Mouse (Mus musculus) heart, embryonic 11.5 days (tissue): ENCODE results near the gene Cables2. TPM values are rescaled to one million over a fixed set of nuclear protein-coding genes. Genes with fewer than 3 reads are reported as not detected.

ENCODE experiments used
- ATAC-seq: fragments of 200-750 bp; cut with Nextera tagmentation; replicated peaks from 2 replicates; pipeline ENCODE4 v1.8.0; 2017; ENCODE audit warnings: moderate library complexity; ENCODE audit not compliant: insufficient number of reproducible peaks, low FRiP score, low TSS enrichment
- H3K27ac ChIP-seq: fragments of 300-500 bp; sonication (generic); 2 replicates; pipeline ENCODE4 v1.5.1; 2014; ENCODE audit warnings: mild to moderate bottlenecking, low read depth, low read length
- H3K27me3 ChIP-seq: fragments of 300-500 bp; sonication (generic); 2 replicates; pipeline ENCODE4 v1.6.1; 2014; ENCODE audit warnings: mild to moderate bottlenecking, low read length, mixed read lengths; ENCODE audit not compliant: control insufficient read depth, insufficient read depth
- H3K36me3 ChIP-seq: fragments of 300-500 bp; sonication (generic); 2 replicates; pipeline ENCODE4 v1.6.1; 2014; ENCODE audit warnings: mild to moderate bottlenecking, low read length, moderate library complexity, mixed read lengths; ENCODE audit not compliant: control insufficient read depth, insufficient read depth
- H3K4me1 ChIP-seq: fragments of 300-500 bp; sonication (generic); 2 replicates; pipeline ENCODE4 v1.6.1; 2014; ENCODE audit warnings: low read length; ENCODE audit not compliant: control insufficient read depth, insufficient read depth
- H3K4me2 ChIP-seq: fragments of 300-500 bp; sonication (generic); 2 replicates; pipeline ENCODE4 v1.6.1; 2014; ENCODE audit warnings: mild to moderate bottlenecking, moderate library complexity
- H3K4me3 ChIP-seq: fragments of 300-500 bp; sonication (generic); 2 replicates; pipeline ENCODE4 v1.5.1; 2014; ENCODE audit warnings: low read depth, low read length
- H3K9ac ChIP-seq: fragments of 300-500 bp; sonication (generic); 2 replicates; pipeline ENCODE4 v1.6.1; 2014; ENCODE audit warnings: mild to moderate bottlenecking, low read depth, low read length, moderate library complexity
- H3K9me3 ChIP-seq: fragments of 300-500 bp; sonication (generic); replicated peaks from 2 replicates; pipeline ENCODE4 v1.6.1; 2016; ENCODE audit warnings: low read length; ENCODE audit not compliant: control insufficient read depth
- WGBS: fragments of 180-500 bp; shearing (Covaris S2); extraction: QIAGEN DNeasy Blood & Tissue Kit; methylation state at CpG from one replicate; pipeline ENCODE4 v1.1.7; 2014; ENCODE audit not compliant: insufficient replicate concordance; 5-methylcytosine and 5-hydroxymethylcytosine counted together
- polyA plus RNA-seq: library from polyadenylated mRNA; unstranded; fragments of >200 nt; fragmentation: Nextera tagmentation; extraction: Ambion mirVana; gene quantifications from 2 replicates; pipeline ENCODE4 v1.2.1, GENCODE M21; 2014

The Cables2 gene
- polyA plus RNA-seq, 1 experiment from 2014 or later, result 11.8 TPM

GRCm38 (mm10) chr2:180291566-180291965 lies 18.3 kb upstream of the Cables2 start:
- H3K36me3 ChIP-seq, result no peaks in the 10 kb centered on the region
- H3K27me3 ChIP-seq, result no peaks in the 10 kb centered on the region
- peaks cover 22% of the 10 kb centered on the region for H3K4me1 ChIP-seq
- no peak overlapping the region for H3K4me3 ChIP-seq
- 74% methylated on average over 5 of the region's 5 CpGs for WGBS
- H3K27ac ChIP-seq, result no peak overlapping the region
- H3K4me2 ChIP-seq, result peak overlapping the region; percentile 16; the same call in 1 of the 2 replicates
- no peak for ATAC-seq
- no peak overlapping the region for H3K9ac ChIP-seq
- H3K9me3 ChIP-seq, result no peaks in the 10 kb centered on the region

GRCm38 (mm10) chr2:180290503-180290902 lies 17.2 kb upstream of the Cables2 start:
- 29% methylated on average over 6 of the region's 6 CpGs for WGBS
- peak overlapping the region; percentile 43 for H3K4me2 ChIP-seq
- H3K9ac ChIP-seq, result no peak overlapping the region
- no peak overlapping the region for H3K4me3 ChIP-seq
- H3K9me3 ChIP-seq, result no peaks in the 10 kb centered on the region
- ATAC-seq, result no peak
- no peak overlapping the region for H3K27ac ChIP-seq
- no peaks in the 10 kb centered on the region for H3K36me3 ChIP-seq
- H3K27me3 ChIP-seq, result no peaks in the 10 kb centered on the region
- H3K4me1 ChIP-seq, result peaks cover 22% of the 10 kb centered on the region

GRCm38 (mm10) chr2:180289440-180290108 lies 16.3 kb upstream of the Cables2 start, which contains the start of gene Rbbp8nl:
Rbbp8nl (minus strand) TSS chr2:180289879.
- Histone ChIP-seq H3K4me2 (peak within 1 kb of the TSS; percentile 43), H3K36me3 (no peaks in the 10 kb centered on the region), H3K4me1 (peaks cover 22% of the 10 kb centered on the region), H3K27ac (no peak within 1 kb of the TSS), H3K4me3 (no peak within 1 kb of the TSS), H3K9ac (no peak within 1 kb of the TSS), H3K27me3 (no peaks in the 10 kb centered on the region), H3K9me3 (no peaks in the 10 kb centered on the region)
- 38% methylated on average over 16 of the region's 16 CpGs for WGBS
- no peak for ATAC-seq

- Histone ChIP-seq H3K9me3 (no peaks in the 10 kb centered on the region), H3K27me3 (no peaks in the 10 kb centered on the region), H3K4me2 (no peak overlapping the region), H3K4me3 (no peak overlapping the region), H3K4me1 (peaks cover 22% of the 10 kb centered on the region), H3K9ac (no peak overlapping the region), H3K27ac (no peak overlapping the region), H3K36me3 (no peaks in the 10 kb centered on the region)
- ATAC-seq, result no peak
- WGBS, result 63% methylated on average over 11 of the region's 11 CpGs
Observed at GRCm38 (mm10) chr2:180288966-180289365, 15.7 kb upstream of the Cables2 start.

GRCm38 (mm10) chr2:180279321-180279720 lies 6.0 kb upstream of the Cables2 start:
- Histone ChIP-seq H3K27ac (no peak overlapping the region), H3K9ac (no peak overlapping the region), H3K36me3 (no peaks in the 10 kb centered on the region), H3K4me2 (no peak overlapping the region), H3K9me3 (no peaks in the 10 kb centered on the region), H3K27me3 (no peaks in the 10 kb centered on the region; the same call in 1 of the 2 replicates), H3K4me3 (no peak overlapping the region), H3K4me1 (peaks cover 22% of the 10 kb centered on the region)
- ATAC-seq, result no peak
- WGBS, result 84% methylated on average over 8 of the region's 8 CpGs

GRCm38 (mm10) chr2:180277773-180278320 lies 4.6 kb upstream of the Cables2 start:
- WGBS, result 75% methylated on average over 8 of the region's 8 CpGs
- Histone ChIP-seq H3K27me3 (no peaks in the 10 kb centered on the region; the same call in 1 of the 2 replicates), H3K4me1 (peaks cover 25% of the 10 kb centered on the region), H3K27ac (no peak overlapping the region), H3K4me2 (no peak overlapping the region), H3K9me3 (no peaks in the 10 kb centered on the region), H3K9ac (no peak overlapping the region), H3K36me3 (no peaks in the 10 kb centered on the region), H3K4me3 (no peak overlapping the region)
- ATAC-seq, result no peak

GRCm38 (mm10) chr2:180276851-180277259 lies 3.6 kb upstream of the Cables2 start:
- no peak overlapping the region for H3K4me3 ChIP-seq
- H3K9ac ChIP-seq, result peak overlapping the region; percentile 23
- H3K27ac ChIP-seq, result 0 out of 2 replicates have a peak overlapping the region, but pooled peaks have one; percentile 58
- no peaks in the 10 kb centered on the region for H3K9me3 ChIP-seq
- peak overlapping the region; percentile 50 for H3K4me2 ChIP-seq
- H3K27me3 ChIP-seq, result no peaks in the 10 kb centered on the region
- 21% methylated on average over 8 of the region's 8 CpGs for WGBS
- H3K4me1 ChIP-seq, result peaks cover 33% of the 10 kb centered on the region
- no peak for ATAC-seq
- H3K36me3 ChIP-seq, result no peaks in the 10 kb centered on the region

GRCm38 (mm10) chr2:180276385-180276784 lies 3.1 kb upstream of the Cables2 start:
- whole genome bisulfite sequencing, result 44% methylated on average over 4 of the region's 4 CpGs
- H3K27me3 ChIP-seq, result no peaks in the 10 kb centered on the region
- H3K4me2 ChIP-seq, result peak overlapping the region; percentile 50
- H3K27ac ChIP-seq, result peak overlapping the region; percentile 58
- peak overlapping the region; percentile 23 for H3K9ac ChIP-seq
- no peak overlapping the region for H3K4me3 ChIP-seq
- ATAC-seq, result no peak
- peaks cover 38% of the 10 kb centered on the region for H3K4me1 ChIP-seq
- H3K9me3 ChIP-seq, result no peaks in the 10 kb centered on the region
- no peaks in the 10 kb centered on the region for H3K36me3 ChIP-seq
